Mouse (Mus musculus) naive thymus-derived CD4-positive, alpha-beta T cell, adult 2 months (primary cell): Measurements from ENCODE around the gene Sun1.
A peak's percentile ranks its signal among the peaks of the same experiment; 100 is the strongest.

Experiments
- DNase-seq: peaks from one replicate; pipeline ENCODE4 v3.0.0-alpha.2; 2011; ENCODE audit warnings: low read depth

Gene Sun1

DNA sequence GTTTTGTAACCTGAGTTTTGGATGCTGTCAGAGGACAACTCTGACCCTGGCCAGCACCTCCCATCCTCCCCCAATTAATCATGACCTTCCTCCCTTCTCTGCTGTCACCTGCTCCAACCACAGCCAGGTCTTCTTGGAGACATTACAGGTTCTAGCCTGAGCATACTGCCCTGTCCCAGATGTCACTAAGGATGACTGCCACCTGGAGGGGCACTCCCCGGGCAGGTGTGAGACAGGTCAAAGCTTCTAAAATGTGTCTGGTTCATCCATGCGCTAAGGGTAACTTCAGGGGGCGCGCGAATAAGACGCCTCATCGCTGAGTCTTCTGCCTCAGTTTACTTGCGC lies 51.3 kb downstream of the Sun1 start:
- DNase-seq = no peak

GRCm38 (mm10) chr5:139252081-139252909 lies 51.9 kb downstream of the Sun1 start, which contains the start of gene Get4:
Gene Get4 (plus strand): TSS chr5:139252324.
- DNase-seq = peak; percentile 99

DNA sequence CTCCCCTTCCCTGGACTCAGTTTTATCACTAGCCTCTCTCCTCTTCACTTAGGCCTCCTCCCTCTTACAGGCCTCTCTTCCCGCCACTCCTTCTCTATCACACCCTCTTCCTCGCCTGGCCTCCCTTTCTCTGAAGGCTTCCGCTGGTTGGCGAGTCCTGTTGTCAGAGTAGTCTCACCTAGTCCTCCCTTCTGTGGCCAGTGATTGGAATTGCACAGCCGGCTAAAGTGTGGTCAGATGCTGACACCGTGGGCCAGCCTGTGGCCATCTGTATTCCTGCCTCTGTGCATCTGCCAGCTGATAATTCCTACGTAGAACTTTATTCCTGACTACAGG lies 52.4 kb downstream of the Sun1 start:
- DNase-seq = no peak

DNA sequence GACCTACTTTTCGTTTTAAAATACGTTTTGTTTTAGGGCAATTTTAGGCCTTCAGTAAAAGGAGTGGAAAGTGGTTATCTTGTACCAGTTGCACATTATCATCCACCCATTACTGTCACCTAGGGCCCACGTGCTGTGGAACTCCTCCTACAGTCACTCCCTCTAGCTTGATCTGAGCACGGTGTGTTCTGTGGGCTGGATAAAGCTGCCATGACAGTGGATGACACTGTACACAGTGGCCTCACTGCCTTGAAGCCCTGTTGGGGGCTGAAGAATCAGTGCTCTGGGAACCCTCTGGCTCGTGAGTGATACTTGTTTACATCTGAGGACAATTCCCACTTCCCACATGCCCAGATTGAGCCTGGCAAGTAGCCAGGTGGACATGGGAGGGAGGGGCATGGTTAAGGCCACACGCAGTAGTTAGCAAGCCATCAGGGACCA lies 52.9 kb downstream of the Sun1 start:
- peak; percentile 66 for DNase-seq

- no peak for DNase-seq
Measured at GRCm38 (mm10) chr5:139254938-139255337, 54.5 kb downstream of the Sun1 start.

DNA sequence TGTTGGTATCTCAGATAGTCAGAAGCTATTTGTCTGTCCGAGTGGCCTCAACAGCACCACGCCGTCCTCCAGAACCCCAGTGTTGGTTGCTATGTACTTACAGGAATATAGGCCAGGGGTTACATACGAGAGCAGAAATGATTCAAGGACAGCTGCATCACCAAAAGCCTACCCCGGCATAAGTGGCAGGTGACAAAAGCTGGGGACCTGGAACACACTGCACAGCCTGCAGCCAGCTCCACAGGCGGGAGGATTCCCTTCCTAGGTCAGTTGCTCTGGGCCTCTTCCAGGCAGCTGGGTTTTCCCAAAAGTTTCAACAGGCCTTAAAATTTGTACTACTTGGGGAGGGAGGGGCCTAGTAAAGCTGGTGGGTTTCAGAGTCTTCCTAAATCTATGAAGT lies 55.3 kb downstream of the Sun1 start:
- no peak for DNase-seq

DNA sequence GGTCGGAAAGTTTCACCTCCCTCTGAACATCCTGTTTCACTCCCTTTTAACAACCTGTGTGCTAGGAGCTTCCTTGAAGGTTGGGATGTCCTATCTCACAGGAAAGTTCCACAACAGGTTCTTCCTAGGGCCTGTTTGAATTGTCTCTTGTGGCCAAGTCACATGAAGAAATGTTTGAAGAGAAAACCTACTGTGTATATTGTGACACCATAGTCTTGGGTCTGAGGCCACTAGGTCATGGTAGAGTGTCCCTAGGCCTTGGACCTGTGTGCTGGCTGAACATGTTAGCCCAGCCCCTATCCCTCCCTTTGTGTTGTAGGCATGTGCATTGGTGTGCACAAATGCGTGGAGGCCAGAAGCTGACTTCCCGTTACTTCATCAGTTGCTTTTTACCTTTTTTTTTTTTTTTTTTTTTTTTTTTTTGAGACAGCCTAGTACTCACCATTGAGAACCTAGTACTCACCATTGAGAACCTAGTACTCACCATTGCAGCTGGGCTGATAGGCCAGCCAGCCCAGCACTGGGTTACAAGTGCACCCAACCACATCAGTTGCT lies 55.9 kb downstream of the Sun1 start:
- DNase-seq = no peak

DNA sequence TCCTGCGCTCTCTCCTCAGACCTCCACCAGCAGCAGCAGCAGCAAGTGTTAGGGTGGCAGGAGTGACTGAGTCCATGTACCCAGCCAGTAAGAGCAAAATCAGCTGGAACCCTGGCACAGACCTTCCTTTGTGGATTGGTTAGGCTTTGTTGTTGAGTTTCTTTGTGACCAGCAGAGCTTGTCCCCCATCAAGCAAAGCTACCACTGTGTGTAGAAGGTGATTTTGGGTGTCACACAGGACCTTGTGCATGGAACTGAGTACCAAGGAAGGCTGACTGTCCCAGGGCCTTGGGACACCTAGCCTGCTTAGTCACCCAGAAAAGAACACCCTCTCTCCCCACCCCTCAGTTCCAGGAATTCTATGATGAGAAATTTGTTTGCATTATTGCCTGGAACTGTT lies 56.8 kb downstream of the Sun1 start:
- DNase-seq = no peak

GRCm38 (mm10) chr5:139257818-139258217 lies 57.4 kb downstream of the Sun1 start:
- no peak for DNase-seq

GRCm38 (mm10) chr5:139258371-139259035 lies 58.1 kb downstream of the Sun1 start:
- DNase-seq = no peak

- no peak for DNase-seq
Measured at GRCm38 (mm10) chr5:139259853-139260252, 59.4 kb downstream of the Sun1 start.

DNA sequence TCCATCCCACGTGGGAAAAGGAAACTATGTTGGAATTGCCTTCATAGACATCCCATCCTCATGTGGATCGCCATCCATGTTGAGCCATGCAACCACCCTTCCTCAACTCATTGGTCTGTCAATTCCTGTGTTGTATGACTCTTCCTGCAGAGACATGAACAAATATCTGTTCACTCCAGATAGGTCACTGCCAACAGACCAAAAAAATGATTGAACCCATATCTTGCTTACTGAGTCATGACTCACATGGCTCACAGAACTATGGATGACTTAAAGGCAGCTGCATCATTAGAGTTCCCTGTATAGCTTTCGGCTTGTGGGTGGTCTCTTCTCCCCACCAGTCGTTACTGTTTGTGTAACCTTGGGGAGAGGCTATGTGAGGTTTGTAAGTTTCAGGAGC lies 61.0 kb downstream of the Sun1 start:
- DNase-seq = no peak

DNA sequence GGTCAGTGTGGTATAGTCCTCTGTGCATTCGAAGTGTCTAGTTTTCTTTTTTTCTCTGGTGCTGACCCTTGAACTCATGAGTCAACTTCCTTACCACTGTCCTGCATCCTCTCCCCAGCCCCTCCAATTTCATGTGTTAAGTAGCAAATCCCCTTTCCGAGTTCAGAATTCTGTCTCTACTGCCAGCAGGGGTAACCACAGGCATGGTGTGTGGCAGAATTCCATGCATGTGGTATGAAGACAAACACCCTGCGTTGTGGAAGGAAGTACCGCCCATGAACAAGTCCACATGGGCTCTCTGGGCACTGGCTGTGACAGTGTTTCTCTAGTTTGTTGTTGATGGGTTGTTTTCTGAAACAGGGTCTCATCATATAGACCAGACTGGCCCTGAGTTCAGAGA lies 67.2 kb downstream of the Sun1 start:
- DNase-seq = no peak

- no peak for DNase-seq
Measured at GRCm38 (mm10) chr5:139270806-139271521, 70.5 kb downstream of the Sun1 start.

GRCm38 (mm10) chr5:139271994-139272554 lies 71.6 kb downstream of the Sun1 start:
- DNase-seq = no peak

- DNase-seq = no peak
Measured at GRCm38 (mm10) chr5:139277287-139277686, 76.8 kb downstream of the Sun1 start.

GRCm38 (mm10) chr5:139281373-139282112 lies 81.1 kb downstream of the Sun1 start:
- no peak for DNase-seq

- peak; percentile 85 for DNase-seq
Measured at GRCm38 (mm10) chr5:139282191-139282590, 81.8 kb downstream of the Sun1 start.

- no peak for DNase-seq
Measured at GRCm38 (mm10) chr5:139283460-139284180, 83.2 kb downstream of the Sun1 start.

- DNase-seq = no peak
Measured at GRCm38 (mm10) chr5:139285383-139286067, 85.1 kb downstream of the Sun1 start.
